Comparison of ENCODE assay signal across 8 mouse cellular contexts in the genomic region with DNA sequence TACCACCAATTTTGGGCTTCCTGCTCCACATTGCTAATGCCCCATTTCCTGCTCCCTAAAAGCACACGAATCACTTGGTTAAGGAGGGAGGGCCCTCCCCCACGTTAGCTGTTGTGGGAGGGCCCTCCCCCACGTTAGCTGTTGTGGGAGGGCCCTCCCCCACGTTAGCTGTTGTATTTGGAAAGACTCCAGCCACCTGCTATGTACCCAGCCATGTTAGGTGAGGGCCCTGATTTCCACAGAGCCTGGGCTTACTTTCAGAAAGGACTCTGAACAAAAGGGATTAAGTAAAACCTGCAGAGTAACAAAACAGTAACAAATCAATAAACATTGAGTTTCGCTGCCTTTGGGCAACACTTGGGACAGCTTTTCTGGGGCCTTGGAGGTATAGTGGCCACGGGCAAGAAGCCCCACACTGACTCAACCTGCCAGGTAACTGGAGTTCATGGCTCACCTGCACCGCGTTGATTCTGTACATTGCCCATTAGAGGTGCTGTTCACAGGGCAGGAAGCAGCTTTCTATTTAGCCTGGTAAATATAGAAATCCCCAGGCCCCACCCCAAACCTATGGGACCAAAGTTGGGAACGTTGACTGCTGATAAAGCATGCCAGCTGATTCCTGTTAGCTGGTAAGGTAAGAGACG.
DNase-seq lines count a peak whose midpoint lies in the region; ATAC-seq and TF ChIP-seq lines count a peak whose summit lies in the region.

No protein-coding gene starts in this region.

- H3K4me2 ChIP-seq in kidney, embryonic 16.5 days (replicated peaks; ENCODE audit: low read depth, low read length): no peak overlapping the region
- H3K4me2 ChIP-seq in embryonic facial prominence, embryonic 15.5 days (replicated peaks): no peak overlapping the region
- H3K4me2 ChIP-seq in liver, postnatal 0 days (ENCODE audit: low read depth, low read length): peak overlapping the region; percentile 33; the same call in 1 of the 2 replicates

- ATAC-seq in kidney, embryonic 16.5 days (ENCODE audit: low FRiP score, low TSS enrichment): 0 out of 2 replicates have a peak, but pooled peaks have one; percentile 54
- ATAC-seq in G1E (ENCODE audit: extremely low read depth, insufficient number of reproducible peaks, low FRiP score, poor library complexity, severe bottlenecking): no peak
- ATAC-seq in embryonic facial prominence, embryonic 15.5 days (ENCODE audit: insufficient number of reproducible peaks, low FRiP score, low TSS enrichment, low read depth): no peak
- ATAC-seq in liver, postnatal 0 days: peak; percentile 81
- ATAC-seq in monocyte, adult 5-6 weeks (replicated peaks; ENCODE audit: insufficient number of reproducible peaks, low FRiP score, low TSS enrichment, poor library complexity, severe bottlenecking): no peak

- peak overlapping the region; percentile 71 for H3K27ac ChIP-seq in kidney, embryonic 16.5 days (ENCODE audit: low read length)
- peak overlapping the region; percentile 63 for H3K27ac ChIP-seq in embryonic facial prominence, embryonic 15.5 days (replicated peaks)
- H3K27ac ChIP-seq in liver, postnatal 0 days (ENCODE audit: low read depth): peak overlapping the region; percentile 98

- 35% methylated on average over 10 of the region's 10 CpGs for WGBS in kidney, embryonic 16.5 days
- 31% methylated on average over 10 of the region's 10 CpGs for WGBS in embryonic facial prominence, embryonic 15.5 days
- WGBS in liver, postnatal 0 days (ENCODE audit: insufficient replicate concordance): 18% methylated on average over 10 of the region's 10 CpGs

- no peak; the same call in 1 of the 2 replicates for TF ChIP-seq EP300 in liver, postnatal 0 days (IDR thresholded peaks at IDR 0.05; ENCODE audit: low read depth)

- H3K9me3 ChIP-seq in kidney, embryonic 16.5 days (ENCODE audit: low read length): no peaks in the 10 kb centered on the region
- H3K9me3 ChIP-seq in G1E (replicated peaks): no peaks in the 10 kb centered on the region
- no peaks in the 10 kb centered on the region for H3K9me3 ChIP-seq in embryonic facial prominence, embryonic 15.5 days (replicated peaks)
- H3K9me3 ChIP-seq in liver, postnatal 0 days (ENCODE audit: low read length): no peaks in the 10 kb centered on the region

- no peak for TF ChIP-seq CTCF in G1E (IDR thresholded peaks at IDR 0.05; ENCODE audit: low read depth, low read length)
- no peak for TF ChIP-seq CTCF in liver, postnatal 0 days (IDR thresholded peaks at IDR 0.05; ENCODE audit: low read depth)

- peaks cover 23% of the 10 kb centered on the region for H3K4me1 ChIP-seq in kidney, embryonic 16.5 days (ENCODE audit: insufficient read depth, low read length)
- H3K4me1 ChIP-seq in G1E (ENCODE audit: insufficient read depth, low read depth, low read length): peaks cover 39% of the 10 kb centered on the region
- H3K4me1 ChIP-seq in embryonic facial prominence, embryonic 15.5 days: peaks cover 22% of the 10 kb centered on the region
- peaks cover 37% of the 10 kb centered on the region for H3K4me1 ChIP-seq in liver, postnatal 0 days (ENCODE audit: insufficient read depth)

- no peak for DNase-seq in kidney, adult 8-10 months
- DNase-seq in G1E (ENCODE audit: low spot score): no peak
- DNase-seq in liver, postnatal 0 days: peak; percentile 41
- DNase-seq in right cerebral cortex, postnatal 25 days: no peak
- DNase-seq in frontal cortex, postnatal 36 days (ENCODE audit: low spot score in 2 of 2): no peak

- no peaks in the 10 kb centered on the region for H3K27me3 ChIP-seq in kidney, embryonic 16.5 days (ENCODE audit: insufficient read depth, low read length)
- H3K27me3 ChIP-seq in G1E (ENCODE audit: insufficient read depth, low read length): no peaks in the 10 kb centered on the region
- H3K27me3 ChIP-seq in embryonic facial prominence, embryonic 15.5 days: no peaks in the 10 kb centered on the region
- no peaks in the 10 kb centered on the region for H3K27me3 ChIP-seq in liver, postnatal 0 days (ENCODE audit: insufficient read depth, low read length)

- H3K36me3 ChIP-seq in kidney, embryonic 16.5 days (ENCODE audit: insufficient read depth, low read length): no peaks in the 10 kb centered on the region
- H3K36me3 ChIP-seq in G1E (replicated peaks): peaks cover 64% of the 10 kb centered on the region
- H3K36me3 ChIP-seq in embryonic facial prominence, embryonic 15.5 days: no peaks in the 10 kb centered on the region
- H3K36me3 ChIP-seq in liver, postnatal 0 days (replicated peaks; ENCODE audit: insufficient read depth, low read length): peaks cover 7% of the 10 kb centered on the region

- no peak overlapping the region for H3K4me3 ChIP-seq in kidney, embryonic 16.5 days (ENCODE audit: low read length)
- peak overlapping the region; percentile 60; the same call in 1 of the 2 replicates for H3K4me3 ChIP-seq in G1E (ENCODE audit: low read depth, low read length)
- H3K4me3 ChIP-seq in embryonic facial prominence, embryonic 15.5 days (replicated peaks): no peak overlapping the region
- no peak overlapping the region for H3K4me3 ChIP-seq in liver, postnatal 0 days (ENCODE audit: low read depth, low read length)

- H3K9ac ChIP-seq in kidney, embryonic 16.5 days (replicated peaks; ENCODE audit: low read length): peak overlapping the region; percentile 27
- no peak overlapping the region for H3K9ac ChIP-seq in embryonic facial prominence, embryonic 15.5 days
- peak overlapping the region; percentile 51 for H3K9ac ChIP-seq in liver, postnatal 0 days (replicated peaks)

Comparison
In these comparisons a context has a peak if more than half of its experiments do, and no peak if none do; other contexts are left out.
1. ATAC-seq: peak in kidney, embryonic 16.5 days (single experiment) and liver, postnatal 0 days (single experiment); none in G1E (single experiment), embryonic facial prominence, embryonic 15.5 days (single experiment) and monocyte, adult 5-6 weeks (single experiment).
2. Peak in every context shown above with its lines, with median percentiles within 50 percentile points of each other: H3K27ac ChIP-seq.